Mouse (Mus musculus) right cerebral cortex, postnatal 14 days (tissue): ENCODE measurements around the gene Nap1l2.
"Not testable (repeated sequence)": the region's sequence is repeated elsewhere in the genome, so short reads cannot be mapped to it uniquely, and the experiment has no call there.

Experiments
- DNase-seq: peaks from one replicate; pipeline ENCODE4 v3.0.0; 2022

Nap1l2 gene

GRCm38 (mm10) chrX:103186431-103186786, at the start of gene Nap1l2:
TSS of gene Nap1l2 (minus strand) at chrX:103186640.
- peak; percentile 68 for DNase-seq

GRCm38 (mm10) chrX:103215251-103215650, 28.8 kb upstream of the Nap1l2 start:
- DNase-seq: no peak

- no peak for DNase-seq
Measured at GRCm38 (mm10) chrX:103186829-103187228, 389 bp upstream of the Nap1l2 start.

GRCm38 (mm10) chrX:103185781-103186430, 534 bp downstream of the Nap1l2 start:
- DNase-seq: no peak

GRCm38 (mm10) chrX:103183536-103183935, 2.9 kb downstream of the Nap1l2 start:
- DNase-seq: peak; percentile 14

GRCm38 (mm10) chrX:103179771-103180558, 6.5 kb downstream of the Nap1l2 start:
- DNase-seq: no peak

GRCm38 (mm10) chrX:103164948-103165605, 21.4 kb downstream of the Nap1l2 start:
- DNase-seq: not testable (repeated sequence)

- no peak for DNase-seq
Measured at GRCm38 (mm10) chrX:103156134-103156533, 30.3 kb downstream of the Nap1l2 start.

GRCm38 (mm10) chrX:103138549-103138948, 47.9 kb downstream of the Nap1l2 start:
- DNase-seq: no peak
